Mouse (Mus musculus) gastrocnemius, adult 8-10 months (tissue): ENCODE measurements around the gene Zfhx3. TPM values are rescaled to one million over a fixed set of nuclear protein-coding genes. Genes with fewer than 3 reads are reported as not detected.
A peak's percentile ranks its signal among the peaks of the same experiment; 100 is the strongest.

Experiments
- DNase-seq, 2 experiments: peaks; one replicate each; pipeline ENCODE4 v3.0.0; 2022; ENCODE audit warnings: low spot score in 2 of 2
- total RNA-seq, 4 experiments: library from RNA; stranded (reverse); gene quantifications; 2 replicates each; pipeline ENCODE4 v1.2.4; 2022

Zfhx3 gene
- total RNA-seq, 4 experiments from 2014 or later = 20.0 to 21.5 (median 21.0) TPM

- no peak for DNase-seq
Observed at GRCm38 (mm10) chr8:108537686-108538551, 595.5 kb downstream of the Zfhx3 start.

GRCm38 (mm10) chr8:108538929-108539555 lies 596.6 kb downstream of the Zfhx3 start:
- no peak for DNase-seq

- DNase-seq = no peak
Observed at GRCm38 (mm10) chr8:108552518-108552917, 610.1 kb downstream of the Zfhx3 start.

- no peak for DNase-seq
Observed at GRCm38 (mm10) chr8:108553808-108554577, 611.5 kb downstream of the Zfhx3 start.

- no peak for DNase-seq
Observed at GRCm38 (mm10) chr8:108554578-108555245, 612.3 kb downstream of the Zfhx3 start.

GRCm38 (mm10) chr8:108563420-108563819 lies 621.0 kb downstream of the Zfhx3 start:
- no peak for DNase-seq

GRCm38 (mm10) chr8:108563934-108564564 lies 621.6 kb downstream of the Zfhx3 start:
- DNase-seq = no peak

- DNase-seq = no peak
Observed at GRCm38 (mm10) chr8:108566035-108566434, 623.6 kb downstream of the Zfhx3 start.

GRCm38 (mm10) chr8:108573295-108574017 lies 631.0 kb downstream of the Zfhx3 start:
- DNase-seq = no peak

GRCm38 (mm10) chr8:108574101-108574500 lies 631.7 kb downstream of the Zfhx3 start:
- DNase-seq = peak; percentile 35 to 43

GRCm38 (mm10) chr8:108577571-108577970 lies 635.1 kb downstream of the Zfhx3 start:
- DNase-seq = no peak

- DNase-seq = no peak
Observed at GRCm38 (mm10) chr8:108578388-108578787, 635.9 kb downstream of the Zfhx3 start.

GRCm38 (mm10) chr8:108579808-108580207 lies 637.4 kb downstream of the Zfhx3 start:
- no peak for DNase-seq

- DNase-seq = no peak
Observed at GRCm38 (mm10) chr8:108580364-108580763, 637.9 kb downstream of the Zfhx3 start.

GRCm38 (mm10) chr8:108581557-108581956 lies 639.1 kb downstream of the Zfhx3 start:
- no peak for DNase-seq

- no peak for DNase-seq
Observed at GRCm38 (mm10) chr8:108582251-108582650, 639.8 kb downstream of the Zfhx3 start.

- DNase-seq = no peak
Observed at GRCm38 (mm10) chr8:108583261-108583660, 640.8 kb downstream of the Zfhx3 start.

- DNase-seq = no peak
Observed at GRCm38 (mm10) chr8:108583867-108584661, 641.6 kb downstream of the Zfhx3 start.

GRCm38 (mm10) chr8:108584662-108584978 lies 642.2 kb downstream of the Zfhx3 start:
- no peak for DNase-seq

- no peak for DNase-seq
Observed at GRCm38 (mm10) chr8:108591037-108591436, 648.6 kb downstream of the Zfhx3 start.
